Mouse (Mus musculus) spleen, adult 2 months (tissue): ENCODE data around the gene Rab31.

ENCODE experiments used
- CTCF ChIP-seq: fragments of 200-500 bp; IDR thresholded peaks from 2 replicates; pipeline ENCODE4 v1.5.1; 2011; ENCODE audit warnings: mild to moderate bottlenecking, inconsistent platforms; ENCODE audit not compliant: insufficient read depth, insufficient read length, insufficient replicate concordance; ENCODE audit errors: extremely low read depth
- POLR2A ChIP-seq: fragments of 200-500 bp; IDR thresholded peaks from 2 replicates; pipeline ENCODE4 v1.6.1; 2011; ENCODE audit warnings: low read depth, low read length, inconsistent platforms

DNA sequence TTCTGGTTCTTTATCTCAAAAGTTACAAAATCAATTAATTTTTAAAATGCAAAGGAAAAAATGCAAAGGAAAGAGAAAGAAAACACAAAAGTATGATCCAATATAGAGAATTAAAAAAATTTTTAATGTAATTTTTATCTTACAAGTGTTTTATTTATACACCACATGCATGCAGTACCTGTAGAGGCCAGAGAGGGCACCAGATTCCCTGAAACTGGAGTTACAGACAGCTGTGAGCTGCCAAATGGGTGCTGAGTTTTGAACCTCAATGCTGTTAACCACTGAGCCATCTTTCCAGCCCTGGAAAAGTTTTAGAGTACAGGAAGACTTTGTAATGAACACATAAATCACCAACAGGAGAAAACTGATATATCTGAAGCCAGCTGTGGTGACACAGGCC, 22.3 kb downstream of the Rab31 start:
- TF ChIP-seq CTCF (no peak), POLR2A (no peak)
